Mouse (Mus musculus): ENCODE results near the gene Wdr86. TPM values are rescaled to one million over a fixed set of nuclear protein-coding genes. Genes with fewer than 3 reads are reported as not detected.
"Not testable (repeated sequence)": the region's sequence is repeated elsewhere in the genome, so short reads cannot be mapped to it uniquely, and the experiment has no call there.

Gene Wdr86
- total RNA-seq, 2 experiments from 2014 or later, result 0.42 to 0.93 TPM

DNA sequence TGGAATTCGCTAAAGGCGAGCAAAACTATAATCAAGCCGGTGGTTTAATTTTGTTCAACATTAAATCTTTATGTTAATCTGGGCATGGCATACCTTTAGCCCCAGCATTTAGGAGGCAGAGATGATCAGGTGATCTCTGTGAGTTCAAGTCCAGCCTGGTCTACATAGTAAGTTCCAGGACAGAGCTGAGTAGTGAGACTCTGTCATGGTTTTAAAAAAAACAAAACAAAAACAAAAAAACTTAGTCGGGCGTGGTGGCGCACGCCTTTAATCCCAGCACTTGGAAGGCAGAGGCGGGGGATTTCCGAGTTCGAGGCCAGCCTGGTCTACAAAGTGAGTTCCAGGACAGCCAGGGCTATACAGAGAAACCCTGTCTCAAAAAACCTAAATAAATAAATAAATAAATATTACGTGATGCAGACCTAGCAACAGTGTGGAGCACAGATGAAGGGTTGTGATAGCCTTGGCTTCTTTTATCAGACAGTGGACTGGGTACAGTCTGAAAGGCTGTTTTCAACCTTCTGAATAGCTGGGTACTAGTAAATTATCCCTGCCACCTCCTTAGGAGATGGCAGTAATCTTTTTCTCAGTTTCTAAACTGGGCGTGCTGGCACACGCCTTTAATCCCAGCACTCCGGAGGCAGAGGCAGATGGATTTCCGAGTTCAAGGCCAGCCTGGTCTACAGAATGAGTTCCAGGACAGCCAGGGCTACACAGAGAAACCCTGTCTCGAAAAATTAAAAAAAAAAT lies 43.7 kb downstream of the Wdr86 start:
- intact Hi-C loops (cut with DNase I), result loop anchor here (5.0 kb wide), 1 partner anchor 220 kb away; no protein-coding TSS in a partner anchor
- not testable (repeated sequence) for DNase-seq (ENCODE audit: low spot score in 2 of 2)

DNA sequence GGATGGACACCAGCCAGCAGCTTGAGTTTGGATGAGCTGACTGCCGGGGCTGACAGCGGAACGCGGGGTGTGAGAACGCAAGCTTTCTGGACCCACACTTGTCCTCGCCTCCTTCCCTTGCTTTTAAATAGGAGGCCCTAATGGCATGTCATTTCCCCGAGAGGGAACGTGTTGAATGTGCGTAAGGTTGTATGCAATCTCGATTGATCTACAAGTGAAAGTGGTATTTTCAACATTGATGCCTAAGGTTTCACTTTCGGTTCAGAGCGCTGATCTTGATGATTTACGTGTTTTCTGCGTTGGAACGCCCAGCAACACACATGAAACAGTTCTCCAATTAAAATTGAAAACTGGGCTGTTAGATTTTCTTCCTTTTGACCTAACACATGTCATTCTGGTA lies 44.4 kb downstream of the Wdr86 start:
- DNase-seq (ENCODE audit: low spot score in 2 of 2), result no peak
- intact Hi-C loops (cut with DNase I), result loop anchor here (5.0 kb wide), 1 partner anchor 221 kb away; no protein-coding TSS in a partner anchor

DNA sequence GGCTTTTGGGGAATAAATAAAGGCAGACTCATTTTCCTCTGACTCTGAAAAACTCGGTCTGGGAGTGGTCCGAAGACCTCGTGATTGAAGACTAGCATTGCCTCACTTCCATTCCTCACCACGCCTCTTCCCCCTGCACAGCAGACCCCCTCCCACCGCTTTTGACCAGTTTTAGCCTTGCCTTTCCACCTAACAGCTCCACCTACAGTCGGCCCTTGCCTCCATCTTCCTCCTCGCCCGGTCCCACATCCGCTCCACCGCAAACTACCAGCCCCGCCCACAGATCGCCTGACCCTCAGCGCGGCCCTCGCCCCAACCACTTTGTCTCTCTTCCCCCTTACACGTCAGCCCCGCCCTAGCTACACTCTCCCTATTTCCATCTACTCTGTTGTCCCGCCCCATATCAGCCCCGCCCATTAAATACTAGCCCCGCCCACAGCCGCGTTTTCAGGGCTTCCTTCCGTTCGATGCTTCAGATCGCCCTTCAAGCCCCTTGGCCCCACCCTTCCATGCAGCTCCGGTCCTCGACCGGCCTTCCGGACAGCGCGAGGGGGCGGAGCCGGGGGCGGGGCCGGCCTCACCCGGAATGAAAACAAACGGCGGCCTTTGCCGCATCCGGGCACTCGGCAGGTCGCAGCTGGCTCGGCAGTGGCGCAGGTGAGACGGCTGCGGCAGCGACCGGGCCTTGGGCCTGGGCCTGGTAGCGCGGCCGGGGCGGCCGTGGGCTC lies 45.0 kb downstream of the Wdr86 start, which contains the start of gene Nub1:
TSS of gene Nub1 (plus strand) at position 167 of the 728 bp plus-strand sequence.
- intact Hi-C loops (cut with DNase I), result loop anchor here (1.0 to 5.0 kb wide), 3 partner anchors 65 to 222 kb away; no protein-coding TSS in a partner anchor
- DNase-seq (ENCODE audit: low spot score in 2 of 2), result peak; percentile 93 to 95

DNA sequence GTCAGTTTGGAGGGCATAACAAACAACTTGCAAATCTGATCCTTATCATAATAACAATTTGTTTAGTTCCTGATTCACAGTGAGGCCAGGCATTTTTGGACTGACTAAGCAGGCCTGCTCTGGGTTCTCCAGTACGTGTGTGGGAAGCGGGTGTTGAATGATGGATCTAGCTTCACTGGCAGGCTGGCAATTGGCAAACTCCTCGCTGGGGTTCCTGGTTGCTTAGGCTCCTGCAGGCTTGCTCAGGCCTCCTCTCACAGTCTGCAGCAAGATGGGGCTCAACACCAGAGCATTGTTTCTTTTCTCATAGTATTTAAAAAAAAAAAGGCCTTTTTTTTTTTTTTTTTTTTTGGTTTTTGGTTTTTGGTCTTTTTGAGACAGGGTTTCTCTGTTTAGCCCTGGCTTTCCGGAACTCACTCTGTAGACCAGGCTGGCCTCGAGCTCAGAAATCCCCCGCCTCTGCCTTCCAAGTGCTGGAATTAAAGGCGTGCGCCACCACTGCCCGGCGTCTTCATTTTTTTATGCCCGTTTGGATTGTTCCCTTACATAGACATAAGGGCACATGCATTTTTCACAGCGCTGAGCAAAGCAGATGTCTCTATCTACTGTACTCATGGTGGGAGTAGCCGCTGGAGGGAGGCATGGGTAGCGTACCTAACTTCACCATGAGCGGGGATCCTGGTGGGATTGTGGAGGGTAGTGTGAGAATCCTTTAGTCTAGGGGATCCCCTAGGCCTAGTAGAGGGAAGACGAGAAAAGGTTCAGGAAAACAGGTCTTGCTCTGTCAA lies 45.8 kb downstream of the Wdr86 start:
- intact Hi-C loops (cut with DNase I), result loop anchor here (1.0 to 5.0 kb wide), 3 partner anchors 66 to 223 kb away; no protein-coding TSS in a partner anchor
- DNase-seq (ENCODE audit: low spot score in 2 of 2), result peak; percentile 59

DNA sequence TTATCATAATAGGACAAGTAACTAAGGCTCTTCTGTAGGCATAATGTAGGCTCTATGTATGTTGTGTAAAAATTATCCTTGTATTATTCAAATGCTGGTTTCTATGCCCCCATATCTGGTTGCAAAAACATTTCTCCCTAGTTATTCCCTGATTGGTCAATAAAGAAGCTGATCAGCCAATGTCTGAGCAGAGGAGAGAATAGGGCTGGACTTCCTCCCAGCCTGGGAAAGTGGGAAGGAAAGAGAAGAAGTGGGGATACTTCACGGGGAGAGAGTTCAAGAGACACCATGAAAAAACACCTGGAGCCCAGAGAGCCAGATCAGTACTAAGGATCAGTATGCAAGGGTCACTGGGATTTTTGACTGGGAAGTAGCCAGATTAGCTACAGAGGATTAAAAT lies 49.1 kb downstream of the Wdr86 start:
- intact Hi-C loops (cut with DNase I), result no loop called here
- no peak for DNase-seq (ENCODE audit: low spot score in 2 of 2)

DNA sequence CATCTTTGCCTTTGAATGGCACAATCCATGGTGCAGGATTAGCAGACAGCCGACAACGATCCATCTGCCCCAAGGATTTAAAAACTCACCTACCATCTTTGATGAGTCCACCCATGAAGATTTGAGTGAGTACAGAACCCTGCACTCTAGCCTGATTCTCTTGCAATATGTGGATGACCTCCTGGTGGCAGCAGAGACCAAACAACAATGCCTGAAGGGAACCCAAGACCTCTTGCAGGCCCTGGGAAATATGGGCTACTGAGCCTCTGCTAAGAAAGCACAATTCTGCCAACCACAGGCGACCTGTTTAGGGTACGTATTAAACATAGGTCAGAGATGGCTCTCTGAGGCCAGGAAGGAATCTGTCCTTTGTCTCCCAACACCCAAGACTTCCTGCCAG lies 56.3 kb downstream of the Wdr86 start:
- intact Hi-C loops (cut with DNase I), result loop anchor here (2.0 kb wide), 2 partner anchors 105 to 337 kb away; no protein-coding TSS in a partner anchor
- DNase-seq (ENCODE audit: low spot score in 2 of 2), result peak; percentile 66 to 80

Other genes starting within 250 kb of the Wdr86 start
- under 1 TPM in 1 of 2 experiments, not detected in 1; 0.61 TPM for gene Gbx1, start 203.5 kb downstream of the Wdr86 start, total RNA-seq (2021)
- under 1 TPM in 1 of 2 experiments, not detected in 1; 0.27 TPM for gene Asb10, start 189.7 kb downstream of the Wdr86 start, total RNA-seq (2021)
- gene 4931409K22Rik, start 173.9 kb downstream of the Wdr86 start, total RNA-seq (2021), result under 1 TPM in 1 of 2 experiments, not detected in 1; 0.23 TPM
- 10 to 100 TPM; 85.2 to 90.3 TPM for gene Abcf2, start 153.3 kb downstream of the Wdr86 start, total RNA-seq (2021)
- 10 to 100 TPM; 69.2 to 76.9 TPM for gene Chpf2, start 144.0 kb downstream of the Wdr86 start, total RNA-seq (2021)
- 100 to 1,000 TPM in 1 of 2 experiments, 10 to 100 TPM in 1; 95.3 to 108 TPM for gene Smarcd3, start 106.3 kb downstream of the Wdr86 start, total RNA-seq (2021)
- gene Nub1, start 45.2 kb downstream of the Wdr86 start, total RNA-seq (2021), result 10 to 100 TPM; 73.5 to 77.9 TPM
- gene Crygn, start 27.3 kb upstream of the Wdr86 start, total RNA-seq (2021), result not detected
- gene Rheb, start 111.9 kb upstream of the Wdr86 start, total RNA-seq (2021), result 100 to 1,000 TPM; 119 to 120 TPM

All from left cerebral cortex, postnatal 36 days (tissue).